Mouse (Mus musculus): ENCODE data around the gene Rnf6. TPM values are rescaled to one million over a fixed set of nuclear protein-coding genes. Genes with fewer than 3 reads are reported as not detected.

Rnf6 gene
- total and polyA plus RNA-seq, 2 experiments from 2014 or later = 31.1 to 41.4 TPM

- no peaks in the 10 kb centered on the region for H3K27me3 ChIP-seq (ENCODE audit: control insufficient read depth, insufficient read depth, low read length)
Measured at GRCm38 (mm10) chr5:146246386-146246785, 25.0 kb upstream of the Rnf6 start.

GRCm38 (mm10) chr5:146245646-146246370 lies 24.5 kb upstream of the Rnf6 start:
- Histone ChIP-seq H3K4me2 (ENCODE audit: low read depth, low read length) (no peak overlapping the region), H3K4me1 (ENCODE audit: control insufficient read depth, insufficient read depth) (peaks cover 10% of the 10 kb centered on the region), H3K27ac (ENCODE audit: low read depth) (no peak overlapping the region), H3K27me3 (ENCODE audit: control insufficient read depth, insufficient read depth, low read length) (no peaks in the 10 kb centered on the region), H3K9me3 (replicated peaks; ENCODE audit: control insufficient read depth, low read length) (no peaks in the 10 kb centered on the region), H3K4me3 (ENCODE audit: low read depth, low read length) (no peak overlapping the region), H3K9ac (replicated peaks; ENCODE audit: low read depth, low read length) (no peak overlapping the region), H3K36me3 (replicated peaks; ENCODE audit: control insufficient read depth, insufficient read depth, low read length) (no peaks in the 10 kb centered on the region)
- DNase-seq (ENCODE audit: low spot score) = no peak
- 76% methylated on average over 7 of the region's 7 CpGs for WGBS
- ATAC-seq (ENCODE audit: insufficient read depth, low read depth) = no peak
- TF ChIP-seq CTCF (IDR thresholded peaks at IDR 0.05; ENCODE audit: low read depth) (no peak), EP300 (IDR thresholded peaks at IDR 0.05; ENCODE audit: low read depth) (no peak)

More at GRCm38 (mm10) chr5:146246386-146246785, 25.0 kb upstream of the Rnf6 start:
- DNase-seq (ENCODE audit: low spot score) (no peak), ATAC-seq (ENCODE audit: insufficient read depth, low read depth) (no peak)
- TF ChIP-seq EP300 (IDR thresholded peaks at IDR 0.05; ENCODE audit: low read depth) (no peak), CTCF (IDR thresholded peaks at IDR 0.05; ENCODE audit: low read depth) (no peak)
- no peak overlapping the region for H3K9ac ChIP-seq (replicated peaks; ENCODE audit: low read depth, low read length)
- 96% methylated on average over 1 of the region's 1 CpGs for WGBS
- H3K27ac ChIP-seq (ENCODE audit: low read depth) = no peak overlapping the region
- no peak overlapping the region for H3K4me2 ChIP-seq (ENCODE audit: low read depth, low read length)
- H3K36me3 ChIP-seq (replicated peaks; ENCODE audit: control insufficient read depth, insufficient read depth, low read length) = no peaks in the 10 kb centered on the region
- peaks cover 14% of the 10 kb centered on the region for H3K4me1 ChIP-seq (ENCODE audit: control insufficient read depth, insufficient read depth)
- no peaks in the 10 kb centered on the region for H3K9me3 ChIP-seq (replicated peaks; ENCODE audit: control insufficient read depth, low read length)
- H3K4me3 ChIP-seq (ENCODE audit: low read depth, low read length) = no peak overlapping the region

- H3K36me3 ChIP-seq (replicated peaks; ENCODE audit: control insufficient read depth, insufficient read depth, low read length) = no peaks in the 10 kb centered on the region
- no peaks in the 10 kb centered on the region for H3K27me3 ChIP-seq (ENCODE audit: control insufficient read depth, insufficient read depth, low read length)
- H3K9me3 ChIP-seq (replicated peaks; ENCODE audit: control insufficient read depth, low read length) = no peaks in the 10 kb centered on the region
- no peak overlapping the region for H3K27ac ChIP-seq (ENCODE audit: low read depth)
- DNase-seq (ENCODE audit: low spot score) = no peak
- H3K4me1 ChIP-seq (ENCODE audit: control insufficient read depth, insufficient read depth) = peaks cover 4% of the 10 kb centered on the region
- no peak for TF ChIP-seq EP300 (IDR thresholded peaks at IDR 0.05; ENCODE audit: low read depth)
- no peak for TF ChIP-seq CTCF (IDR thresholded peaks at IDR 0.05; ENCODE audit: low read depth)
- no peak overlapping the region for H3K4me2 ChIP-seq (ENCODE audit: low read depth, low read length)
- no peak overlapping the region for H3K4me3 ChIP-seq (ENCODE audit: low read depth, low read length)
- 90% methylated on average over 4 of the region's 4 CpGs for WGBS
- H3K9ac ChIP-seq (replicated peaks; ENCODE audit: low read depth, low read length) = no peak overlapping the region
- no peak for ATAC-seq (ENCODE audit: insufficient read depth, low read depth)
Measured at GRCm38 (mm10) chr5:146245193-146245592, 23.8 kb upstream of the Rnf6 start.

- ATAC-seq (ENCODE audit: insufficient read depth, low read depth) (no peak), DNase-seq (ENCODE audit: low spot score) (no peak)
- Histone ChIP-seq H3K9me3 (replicated peaks; ENCODE audit: control insufficient read depth, low read length) (no peaks in the 10 kb centered on the region), H3K27ac (ENCODE audit: low read depth) (no peak overlapping the region), H3K4me3 (ENCODE audit: low read depth, low read length) (no peak overlapping the region), H3K36me3 (replicated peaks; ENCODE audit: control insufficient read depth, insufficient read depth, low read length) (no peaks in the 10 kb centered on the region), H3K9ac (replicated peaks; ENCODE audit: low read depth, low read length) (no peak overlapping the region), H3K27me3 (ENCODE audit: control insufficient read depth, insufficient read depth, low read length) (no peaks in the 10 kb centered on the region), H3K4me2 (ENCODE audit: low read depth, low read length) (no peak overlapping the region), H3K4me1 (ENCODE audit: control insufficient read depth, insufficient read depth) (0 out of 2 replicates have a peak, but pooled peaks cover 9% of the 10 kb centered on the region)
- 88% methylated on average over 3 of the region's 3 CpGs for whole genome bisulfite sequencing
- TF ChIP-seq EP300 (IDR thresholded peaks at IDR 0.05; ENCODE audit: low read depth) = no peak
- no peak for TF ChIP-seq CTCF (IDR thresholded peaks at IDR 0.05; ENCODE audit: low read depth)
Measured at GRCm38 (mm10) chr5:146241202-146241601, 19.8 kb upstream of the Rnf6 start.

GRCm38 (mm10) chr5:146240771-146241170 lies 19.4 kb upstream of the Rnf6 start:
- H3K9me3 ChIP-seq (replicated peaks; ENCODE audit: control insufficient read depth, low read length) = no peaks in the 10 kb centered on the region
- no peak overlapping the region for H3K27ac ChIP-seq (ENCODE audit: low read depth)
- DNase-seq (ENCODE audit: low spot score) (no peak), ATAC-seq (ENCODE audit: insufficient read depth, low read depth) (no peak)
- no peaks in the 10 kb centered on the region for H3K27me3 ChIP-seq (ENCODE audit: control insufficient read depth, insufficient read depth, low read length)
- H3K9ac ChIP-seq (replicated peaks; ENCODE audit: low read depth, low read length) = no peak overlapping the region
- H3K4me2 ChIP-seq (ENCODE audit: low read depth, low read length) = no peak overlapping the region
- WGBS = 95% methylated on average over 2 of the region's 2 CpGs
- no peaks in the 10 kb centered on the region for H3K36me3 ChIP-seq (replicated peaks; ENCODE audit: control insufficient read depth, insufficient read depth, low read length)
- H3K4me1 ChIP-seq (ENCODE audit: control insufficient read depth, insufficient read depth) = 0 out of 2 replicates have a peak, but pooled peaks cover 9% of the 10 kb centered on the region
- H3K4me3 ChIP-seq (ENCODE audit: low read depth, low read length) = no peak overlapping the region
- TF ChIP-seq CTCF (IDR thresholded peaks at IDR 0.05; ENCODE audit: low read depth) (no peak), EP300 (IDR thresholded peaks at IDR 0.05; ENCODE audit: low read depth) (no peak)

- Histone ChIP-seq H3K4me3 (ENCODE audit: low read depth, low read length) (no peak overlapping the region), H3K4me2 (ENCODE audit: low read depth, low read length) (no peak overlapping the region), H3K9me3 (replicated peaks; ENCODE audit: control insufficient read depth, low read length) (no peaks in the 10 kb centered on the region), H3K9ac (replicated peaks; ENCODE audit: low read depth, low read length) (no peak overlapping the region), H3K4me1 (ENCODE audit: control insufficient read depth, insufficient read depth) (0 out of 2 replicates have a peak, but pooled peaks cover 9% of the 10 kb centered on the region), H3K27me3 (ENCODE audit: control insufficient read depth, insufficient read depth, low read length) (no peaks in the 10 kb centered on the region), H3K36me3 (replicated peaks; ENCODE audit: control insufficient read depth, insufficient read depth, low read length) (no peaks in the 10 kb centered on the region), H3K27ac (ENCODE audit: low read depth) (no peak overlapping the region)
- no peak for ATAC-seq (ENCODE audit: insufficient read depth, low read depth)
- TF ChIP-seq EP300 (IDR thresholded peaks at IDR 0.05; ENCODE audit: low read depth) (no peak), CTCF (IDR thresholded peaks at IDR 0.05; ENCODE audit: low read depth) (no peak)
- 80% methylated on average over 10 of the region's 10 CpGs for WGBS
- DNase-seq (ENCODE audit: low spot score) = no peak
Measured at GRCm38 (mm10) chr5:146238274-146238673, 16.9 kb upstream of the Rnf6 start.

Measured in heart, postnatal 0 days (tissue).